Mouse (Mus musculus): Measurements from ENCODE around the gene Nfatc2. TPM values are rescaled to one million over a fixed set of nuclear protein-coding genes. Genes with fewer than 3 reads are reported as not detected.

Gene Nfatc2
- polyA plus RNA-seq, 1 experiment from 2014 or later, result 9.7 TPM

- H3K36me3 ChIP-seq, result no peaks in the 10 kb centered on the region
- H3K9ac ChIP-seq, result no peak overlapping the region
- H3K9me3 ChIP-seq (replicated peaks), result no peaks in the 10 kb centered on the region
- no peak overlapping the region for H3K4me2 ChIP-seq
- peaks cover 33% of the 10 kb centered on the region for H3K27me3 ChIP-seq
- H3K4me3 ChIP-seq, result no peak overlapping the region
- peak; percentile 21; the same call in 1 of the 2 replicates for ATAC-seq (replicated peaks; ENCODE audit: insufficient number of reproducible peaks, insufficient read depth, low FRiP score, low read depth)
- H3K4me1 ChIP-seq (replicated peaks), result peaks cover 12% of the 10 kb centered on the region
- WGBS, result 77% methylated on average over 6 of the region's 6 CpGs
- no peak overlapping the region for H3K27ac ChIP-seq
Measured at GRCm38 (mm10) chr2:168480692-168481091, 120.8 kb downstream of the Nfatc2 start.

- peaks cover 41% of the 10 kb centered on the region for H3K27me3 ChIP-seq
- H3K36me3 ChIP-seq, result no peaks in the 10 kb centered on the region
- no peak overlapping the region for H3K4me3 ChIP-seq
- 86% methylated on average over 15 of the region's 15 CpGs for WGBS
- H3K9ac ChIP-seq, result no peak overlapping the region
- no peaks in the 10 kb centered on the region for H3K9me3 ChIP-seq (replicated peaks)
- ATAC-seq (replicated peaks; ENCODE audit: insufficient number of reproducible peaks, insufficient read depth, low FRiP score, low read depth), result no peak
- H3K4me1 ChIP-seq (replicated peaks), result peaks cover 12% of the 10 kb centered on the region
- H3K4me2 ChIP-seq, result no peak overlapping the region
- no peak overlapping the region for H3K27ac ChIP-seq
Measured at GRCm38 (mm10) chr2:168479930-168480329, 121.5 kb downstream of the Nfatc2 start.

- Histone ChIP-seq H3K9me3 (replicated peaks) (no peaks in the 10 kb centered on the region), H3K27ac (peak overlapping the region; percentile 65), H3K4me1 (replicated peaks) (peaks cover 15% of the 10 kb centered on the region), H3K27me3 (peaks cover 52% of the 10 kb centered on the region), H3K36me3 (no peaks in the 10 kb centered on the region), H3K9ac (no peak overlapping the region), H3K4me2 (no peak overlapping the region), H3K4me3 (no peak overlapping the region)
- ATAC-seq (replicated peaks; ENCODE audit: insufficient number of reproducible peaks, insufficient read depth, low FRiP score, low read depth), result peak; percentile 76
- WGBS, result 25% methylated on average over 7 of the region's 7 CpGs
Measured at GRCm38 (mm10) chr2:168478431-168478830, 123.0 kb downstream of the Nfatc2 start.

- no peaks in the 10 kb centered on the region for H3K36me3 ChIP-seq
- H3K9ac ChIP-seq, result no peak overlapping the region
- peaks cover 72% of the 10 kb centered on the region for H3K27me3 ChIP-seq
- peaks cover 12% of the 10 kb centered on the region for H3K4me1 ChIP-seq (replicated peaks)
- H3K27ac ChIP-seq, result no peak overlapping the region
- no peaks in the 10 kb centered on the region for H3K9me3 ChIP-seq (replicated peaks)
- no peak for ATAC-seq (replicated peaks; ENCODE audit: insufficient number of reproducible peaks, insufficient read depth, low FRiP score, low read depth)
- WGBS, result 58% methylated on average over 9 of the region's 9 CpGs
- H3K4me3 ChIP-seq, result no peak overlapping the region
- 0 out of 2 replicates have a peak overlapping the region, but pooled peaks have one; percentile 61 for H3K4me2 ChIP-seq
Measured at GRCm38 (mm10) chr2:168473496-168473895, 128.0 kb downstream of the Nfatc2 start.

- H3K4me1 ChIP-seq (replicated peaks), result peaks cover 10% of the 10 kb centered on the region
- no peak overlapping the region for H3K27ac ChIP-seq
- peak overlapping the region; percentile 61 for H3K4me2 ChIP-seq
- no peaks in the 10 kb centered on the region for H3K36me3 ChIP-seq
- peaks cover 72% of the 10 kb centered on the region for H3K27me3 ChIP-seq
- peak overlapping the region; percentile 42 for H3K9ac ChIP-seq
- H3K4me3 ChIP-seq, result peak overlapping the region; percentile 44
- WGBS, result 10% methylated on average over 16 of the region's 16 CpGs
- no peaks in the 10 kb centered on the region for H3K9me3 ChIP-seq (replicated peaks)
- no peak for ATAC-seq (replicated peaks; ENCODE audit: insufficient number of reproducible peaks, insufficient read depth, low FRiP score, low read depth)
Measured at GRCm38 (mm10) chr2:168472899-168473298, 128.6 kb downstream of the Nfatc2 start.

GRCm38 (mm10) chr2:168469032-168469431 is 132.4 kb downstream of the Nfatc2 start:
- 12% methylated on average over 4 of the region's 4 CpGs for WGBS
- Histone ChIP-seq H3K9me3 (replicated peaks) (no peaks in the 10 kb centered on the region), H3K27me3 (peaks cover 61% of the 10 kb centered on the region)

GRCm38 (mm10) chr2:168467166-168467565 is 134.3 kb downstream of the Nfatc2 start:
- 77% methylated on average over 5 of the region's 5 CpGs for WGBS
- no peak for ATAC-seq (replicated peaks; ENCODE audit: insufficient number of reproducible peaks, insufficient read depth, low FRiP score, low read depth)
- no peaks in the 10 kb centered on the region for H3K4me1 ChIP-seq (replicated peaks)
- H3K4me2 ChIP-seq, result no peak overlapping the region
- peaks cover 45% of the 10 kb centered on the region for H3K27me3 ChIP-seq
- no peak overlapping the region for H3K9ac ChIP-seq
- no peaks in the 10 kb centered on the region for H3K9me3 ChIP-seq (replicated peaks)
- no peaks in the 10 kb centered on the region for H3K36me3 ChIP-seq
- H3K4me3 ChIP-seq, result no peak overlapping the region
- H3K27ac ChIP-seq, result no peak overlapping the region

More at GRCm38 (mm10) chr2:168469032-168469431, 132.4 kb downstream of the Nfatc2 start:
- Histone ChIP-seq H3K9ac (no peak overlapping the region), H3K4me1 (replicated peaks) (peaks cover 10% of the 10 kb centered on the region), H3K36me3 (no peaks in the 10 kb centered on the region), H3K4me3 (no peak overlapping the region), H3K27ac (no peak overlapping the region), H3K4me2 (no peak overlapping the region)
- no peak for ATAC-seq (replicated peaks; ENCODE audit: insufficient number of reproducible peaks, insufficient read depth, low FRiP score, low read depth)

- ATAC-seq (replicated peaks; ENCODE audit: insufficient number of reproducible peaks, insufficient read depth, low FRiP score, low read depth), result 0 out of 2 replicates have a peak, but pooled peaks have one; percentile 34
- Histone ChIP-seq H3K9ac (no peak overlapping the region), H3K4me1 (replicated peaks) (no peaks in the 10 kb centered on the region; the same call in none of the 2 replicates), H3K4me3 (no peak overlapping the region), H3K9me3 (replicated peaks) (no peaks in the 10 kb centered on the region), H3K4me2 (no peak overlapping the region), H3K36me3 (no peaks in the 10 kb centered on the region), H3K27me3 (peaks cover 44% of the 10 kb centered on the region), H3K27ac (no peak overlapping the region)
- 50% methylated on average over 9 of the region's 9 CpGs for WGBS
Measured at GRCm38 (mm10) chr2:168466066-168466465, 135.4 kb downstream of the Nfatc2 start.

- Histone ChIP-seq H3K27ac (no peak overlapping the region), H3K4me2 (no peak overlapping the region), H3K9me3 (replicated peaks) (no peaks in the 10 kb centered on the region), H3K9ac (no peak overlapping the region), H3K27me3 (peaks cover 40% of the 10 kb centered on the region), H3K4me1 (replicated peaks) (no peaks in the 10 kb centered on the region; the same call in none of the 2 replicates), H3K36me3 (no peaks in the 10 kb centered on the region), H3K4me3 (no peak overlapping the region)
- no peak for ATAC-seq (replicated peaks; ENCODE audit: insufficient number of reproducible peaks, insufficient read depth, low FRiP score, low read depth)
- 70% methylated on average over 5 of the region's 5 CpGs for WGBS
Measured at GRCm38 (mm10) chr2:168465646-168466045, 135.8 kb downstream of the Nfatc2 start.

GRCm38 (mm10) chr2:168461865-168462264 is 139.6 kb downstream of the Nfatc2 start:
- Histone ChIP-seq H3K9me3 (replicated peaks) (no peaks in the 10 kb centered on the region), H3K4me1 (replicated peaks) (no peaks in the 10 kb centered on the region; the same call in none of the 2 replicates), H3K27me3 (peaks cover 15% of the 10 kb centered on the region), H3K9ac (no peak overlapping the region), H3K4me3 (no peak overlapping the region), H3K36me3 (no peaks in the 10 kb centered on the region), H3K4me2 (no peak overlapping the region), H3K27ac (no peak overlapping the region)
- WGBS, result 85% methylated on average over 9 of the region's 9 CpGs
- ATAC-seq (replicated peaks; ENCODE audit: insufficient number of reproducible peaks, insufficient read depth, low FRiP score, low read depth), result no peak

- no peak overlapping the region for H3K9ac ChIP-seq
- no peaks in the 10 kb centered on the region for H3K9me3 ChIP-seq (replicated peaks)
- H3K27ac ChIP-seq, result no peak overlapping the region
- no peak overlapping the region for H3K4me3 ChIP-seq
- H3K4me1 ChIP-seq (replicated peaks), result no peaks in the 10 kb centered on the region; the same call in none of the 2 replicates
- no peak overlapping the region for H3K4me2 ChIP-seq
- 67% methylated on average over 5 of the region's 5 CpGs for WGBS
- no peak for ATAC-seq (replicated peaks; ENCODE audit: insufficient number of reproducible peaks, insufficient read depth, low FRiP score, low read depth)
- no peaks in the 10 kb centered on the region for H3K36me3 ChIP-seq
- H3K27me3 ChIP-seq, result peaks cover 10% of the 10 kb centered on the region; the same call in 1 of the 2 replicates
Measured at GRCm38 (mm10) chr2:168459627-168460026, 141.8 kb downstream of the Nfatc2 start.

- Histone ChIP-seq H3K4me3 (no peak overlapping the region), H3K27ac (no peak overlapping the region), H3K36me3 (no peaks in the 10 kb centered on the region), H3K9ac (no peak overlapping the region), H3K4me2 (no peak overlapping the region), H3K27me3 (peaks cover 6% of the 10 kb centered on the region; the same call in 1 of the 2 replicates), H3K4me1 (replicated peaks) (no peaks in the 10 kb centered on the region; the same call in none of the 2 replicates), H3K9me3 (replicated peaks) (no peaks in the 10 kb centered on the region)
- WGBS, result 43% methylated on average over 9 of the region's 9 CpGs
- no peak for ATAC-seq (replicated peaks; ENCODE audit: insufficient number of reproducible peaks, insufficient read depth, low FRiP score, low read depth)
Measured at GRCm38 (mm10) chr2:168458583-168458982, 142.9 kb downstream of the Nfatc2 start.
